ENCODE assay signal across 26 mouse cellular contexts in the genomic region with DNA sequence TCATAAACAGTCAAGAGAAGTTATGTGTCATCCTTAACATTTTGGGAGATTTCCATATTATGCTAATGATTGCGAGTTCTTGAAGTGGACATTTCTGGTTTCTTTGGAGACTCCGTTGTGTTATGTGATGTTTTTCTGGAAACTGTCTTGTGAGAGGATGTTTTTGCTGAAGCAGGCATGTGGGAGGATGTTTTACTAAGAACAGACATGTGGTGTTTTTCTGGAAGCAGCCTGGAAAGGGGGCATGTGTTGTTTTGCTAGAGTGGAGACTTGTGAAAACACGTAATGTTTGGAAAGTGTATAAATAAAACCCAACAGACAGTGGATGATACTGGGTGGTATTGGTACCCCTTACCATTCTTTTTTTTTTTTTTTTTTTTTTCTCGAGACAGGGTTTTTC. TPM values are rescaled to one million over a fixed set of nuclear protein-coding genes. Genes with fewer than 3 reads are reported as not detected.
DNase-seq lines count a peak whose midpoint lies in the region; ATAC-seq lines count a peak whose summit lies in the region.
"Had no signal": no experiment of that assay in that cellular context is flagged by ENCODE, and none has a peak within 500 bp of the region (broad histone marks: within the 10 kb centered on the region; RNA-seq: fewer than 3 reads in every experiment).

No protein-coding gene starts in this region.

- no peak overlapping the region for H3K27ac ChIP-seq in kidney, embryonic 14.5 days (ENCODE audit: low read depth, low read length)
- H3K27ac ChIP-seq: embryonic facial prominence, embryonic 15.5 days; forebrain, embryonic 10.5 days; gastrocnemius, adult 2 months; hindbrain, embryonic 13.5 days had no signal

- peak; percentile 30 to 53 for DNase-seq in layer of hippocampus, adult 18-20 months (ENCODE audit: low spot score in 2 of 2)
- DNase-seq in layer of hippocampus, postnatal 25 days (ENCODE audit: extremely low spot score in 1 of 2, low spot score in 1 of 2), result no peak
- DNase-seq in left cerebral cortex, postnatal 25 days (ENCODE audit: low spot score in 2 of 2), result peak; percentile 25 to 80
- no peak for DNase-seq in left cerebral cortex, adult 11 months (ENCODE audit: low spot score)
- DNase-seq in right cerebral cortex, postnatal 36 days (ENCODE audit: low spot score in 2 of 2), result peak; percentile 17 to 49
- DNase-seq in right cerebral cortex, postnatal 14 days, result no peak
- DNase-seq: adrenal gland, adult 8-10 months; adrenal gland, postnatal 36 days; cerebellum, adult 11 months; cerebellum, adult 8-10 months; cerebellum, postnatal 14 days; embryo, embryonic 11 days; gastrocnemius, adult 2 months; gastrocnemius, postnatal 36 days; heart, postnatal 10 days had no signal

- H3K9ac ChIP-seq in kidney, embryonic 14.5 days (ENCODE audit: low read depth, low read length), result no peak overlapping the region
- H3K9ac ChIP-seq: embryonic facial prominence, embryonic 15.5 days; hindbrain, embryonic 13.5 days had no signal

- no peaks in the 10 kb centered on the region for H3K36me3 ChIP-seq in kidney, embryonic 14.5 days (ENCODE audit: control insufficient read depth, insufficient read depth, low read length)
- H3K36me3 ChIP-seq: embryonic facial prominence, embryonic 15.5 days; forebrain, embryonic 10.5 days; G1E; hindbrain, embryonic 13.5 days had no signal

- ATAC-seq in kidney, embryonic 14.5 days (ENCODE audit: low FRiP score, low TSS enrichment), result no peak
- ATAC-seq: forebrain, embryonic 14.5 days had no signal

- H3K9me3 ChIP-seq in kidney, embryonic 14.5 days (ENCODE audit: control insufficient read depth, low read length), result no peaks in the 10 kb centered on the region
- H3K9me3 ChIP-seq: embryonic facial prominence, embryonic 15.5 days; forebrain, embryonic 10.5 days; G1E; hindbrain, embryonic 13.5 days had no signal

- 67% methylated on average over 4 of the region's 4 CpGs for WGBS in kidney, embryonic 14.5 days

- H3K27me3 ChIP-seq in kidney, embryonic 14.5 days (ENCODE audit: control insufficient read depth, insufficient read depth, low read length), result no peaks in the 10 kb centered on the region
- H3K27me3 ChIP-seq: embryonic facial prominence, embryonic 15.5 days; hindbrain, embryonic 13.5 days had no signal

- no peak overlapping the region for H3K4me3 ChIP-seq in kidney, embryonic 14.5 days (ENCODE audit: low read length)
- H3K4me3 ChIP-seq: embryonic facial prominence, embryonic 15.5 days; erythroblast, embryonic 14.5 days; forebrain, embryonic 10.5 days; gastrocnemius, adult 2 months; hindbrain, embryonic 13.5 days had no signal

- intact Hi-C loops in left cerebral cortex, postnatal 25 days (cut with DNase I), result no loop called here

- no peak overlapping the region for H3K4me2 ChIP-seq in kidney, embryonic 14.5 days (replicated peaks; ENCODE audit: low read depth, low read length)
- H3K4me2 ChIP-seq: embryonic facial prominence, embryonic 15.5 days; hindbrain, embryonic 13.5 days had no signal

- H3K4me1 ChIP-seq in kidney, embryonic 14.5 days (ENCODE audit: control insufficient read depth, insufficient read depth, low read length), result no peaks in the 10 kb centered on the region
- H3K4me1 ChIP-seq: embryonic facial prominence, embryonic 15.5 days; forebrain, embryonic 10.5 days; hindbrain, embryonic 13.5 days had no signal

RNA-seq across cellular contexts. Expression of gene Nolc1, which starts 19.6 kb away (rescaled TPM):
- total RNA-seq in layer of hippocampus, adult 18-20 months (2021), result 10 to 100 TPM; 56.2 to 56.4 TPM
- 10 to 100 TPM; 44.7 to 48.4 TPM for total RNA-seq in layer of hippocampus, postnatal 25 days (2021)
- total RNA-seq in left cerebral cortex, postnatal 25 days (2021), result 10 to 100 TPM; 40.1 to 41.8 TPM
- 80.6 and 114 TPM in 2 replicates for polyA plus RNA-seq in kidney, embryonic 14.5 days (2014; fragmentation: Nextera tagmentation; extraction: Ambion mirVana)

RNA-seq across cellular contexts. Expression of gene Elovl3, which starts 36.4 kb away (rescaled TPM):
- total RNA-seq in layer of hippocampus, adult 18-20 months (2021), result not detected
- not detected for total RNA-seq in layer of hippocampus, postnatal 25 days (2021)
- not detected for total RNA-seq in left cerebral cortex, postnatal 25 days (2021)
- polyA plus RNA-seq in kidney, embryonic 14.5 days (2014; fragmentation: Nextera tagmentation; extraction: Ambion mirVana), result not detected in 2 replicates
- total RNA-seq: common myeloid progenitor, adult 5-6 weeks; G1E; gastrocnemius, adult 2 months; gastrocnemius, postnatal 36 days had no signal
- polyA plus RNA-seq: brain, embryonic 14.5 days; erythroblast, embryonic 14.5 days; forebrain, embryonic 14.5 days; G1E; heart, embryonic 14.5 days; hindbrain, embryonic 13.5 days had no signal

RNA-seq across cellular contexts. Expression of gene Ldb1, which starts 50.3 kb away (rescaled TPM):
- total RNA-seq in layer of hippocampus, adult 18-20 months (2021), result 100 to 1,000 TPM; 122 to 123 TPM
- total RNA-seq in layer of hippocampus, postnatal 25 days (2021), result 100 to 1,000 TPM; 106 to 118 TPM
- 100 to 1,000 TPM; 104 to 105 TPM for total RNA-seq in left cerebral cortex, postnatal 25 days (2021)
- 79.6 and 97.2 TPM in 2 replicates for polyA plus RNA-seq in kidney, embryonic 14.5 days (2014; fragmentation: Nextera tagmentation; extraction: Ambion mirVana)

RNA-seq across cellular contexts. Expression of gene Pprc1, which starts 50.6 kb away (rescaled TPM):
- total RNA-seq in layer of hippocampus, adult 18-20 months (2021), result 10 to 100 TPM; 31.0 to 36.6 TPM
- total RNA-seq in layer of hippocampus, postnatal 25 days (2021), result 10 to 100 TPM; 28.1 to 34.8 TPM
- total RNA-seq in left cerebral cortex, postnatal 25 days (2021), result 10 to 100 TPM; 23.3 to 27.7 TPM
- 39.5 and 54.4 TPM in 2 replicates for polyA plus RNA-seq in kidney, embryonic 14.5 days (2014; fragmentation: Nextera tagmentation; extraction: Ambion mirVana)

RNA-seq across cellular contexts. Expression of gene Pitx3, which starts 52.8 kb away (rescaled TPM):
- not detected for total RNA-seq in layer of hippocampus, adult 18-20 months (2021)
- total RNA-seq in layer of hippocampus, postnatal 25 days (2021), result not detected
- not detected for total RNA-seq in left cerebral cortex, postnatal 25 days (2021)
- not detected in 2 replicates for polyA plus RNA-seq in kidney, embryonic 14.5 days (2014; fragmentation: Nextera tagmentation; extraction: Ambion mirVana)
- total RNA-seq: common myeloid progenitor, adult 5-6 weeks; G1E; hematopoietic stem cell, adult 5-6 weeks had no signal
- polyA plus RNA-seq: erythroblast, embryonic 14.5 days; forebrain, embryonic 14.5 days; G1E had no signal

Comparison
In these comparisons a context has a peak if more than half of its experiments do, and no peak if none do; other contexts are left out.
1. DNase-seq: peak in layer of hippocampus, adult 18-20 months (2 of 2), left cerebral cortex, postnatal 25 days (2 of 2) and right cerebral cortex, postnatal 36 days (2 of 2); none in layer of hippocampus, postnatal 25 days (0 of 2), left cerebral cortex, adult 11 months (single experiment) and right cerebral cortex, postnatal 14 days (single experiment).